Mouse (Mus musculus): ENCODE results near the gene Dner. TPM values are rescaled to one million over a fixed set of nuclear protein-coding genes. Genes with fewer than 3 reads are reported as not detected.

Gene Dner
- polyA plus RNA-seq, 1 experiment from 2014 or later = 1.1 TPM

DNA sequence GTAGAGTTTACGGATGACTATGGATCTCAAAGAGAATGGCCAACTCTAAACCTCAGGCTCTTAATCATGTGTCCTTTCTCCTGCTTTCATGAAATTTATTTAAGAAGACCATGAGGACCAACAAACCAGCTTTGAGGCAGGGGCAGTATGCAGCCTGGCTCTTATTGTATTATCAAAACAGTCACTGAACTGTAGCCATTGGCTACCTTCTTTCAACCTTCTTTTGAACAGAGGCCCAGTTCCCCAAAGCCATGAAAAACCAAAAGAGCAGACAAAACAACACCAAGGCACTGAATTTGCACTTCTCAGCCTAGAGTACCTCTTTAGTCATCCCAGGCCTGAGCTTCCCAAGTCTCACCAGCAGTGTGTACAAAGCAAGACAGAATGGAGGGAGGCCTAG lies 207.5 kb downstream of the Dner start:
- H3K9ac ChIP-seq (ENCODE audit: low read depth, low read length) = no peak overlapping the region
- H3K4me2 ChIP-seq (replicated peaks; ENCODE audit: low read depth, low read length) = no peak overlapping the region
- H3K27me3 ChIP-seq (ENCODE audit: control insufficient read depth, insufficient read depth, low read length) = no peaks in the 10 kb centered on the region
- H3K4me3 ChIP-seq (ENCODE audit: low read length) = no peak overlapping the region
- ATAC-seq (ENCODE audit: low FRiP score, low TSS enrichment) = no peak
- H3K9me3 ChIP-seq (ENCODE audit: control insufficient read depth, low read length) = no peaks in the 10 kb centered on the region
- H3K36me3 ChIP-seq (ENCODE audit: control insufficient read depth, insufficient read depth, low read length) = no peaks in the 10 kb centered on the region
- no peak overlapping the region for H3K27ac ChIP-seq (ENCODE audit: low read depth, low read length)
- H3K4me1 ChIP-seq (ENCODE audit: control insufficient read depth, insufficient read depth, low read length) = no peaks in the 10 kb centered on the region
- WGBS = 93% methylated on average over 1 of the region's 1 CpGs

DNA sequence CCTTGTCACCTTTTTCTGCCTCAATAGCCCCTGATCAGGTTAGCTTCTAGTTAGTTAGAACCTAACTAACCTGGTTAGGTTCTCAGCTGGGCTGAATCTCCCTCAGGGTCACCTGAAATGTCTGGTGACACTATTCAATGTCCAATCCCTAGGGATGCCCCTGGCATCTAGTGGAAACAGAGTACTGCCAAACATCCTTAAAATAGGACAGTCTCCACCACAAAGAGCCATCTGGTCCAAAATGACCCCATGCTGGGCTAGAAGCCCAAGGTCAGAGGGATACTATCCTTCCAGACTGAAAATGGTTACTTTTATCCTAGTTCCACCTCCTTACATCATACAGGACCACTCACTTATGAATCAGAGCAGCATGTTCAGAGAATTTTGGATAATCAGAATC lies 211.0 kb downstream of the Dner start:
- no peaks in the 10 kb centered on the region for H3K9me3 ChIP-seq (ENCODE audit: control insufficient read depth, low read length)
- no peak overlapping the region for H3K9ac ChIP-seq (ENCODE audit: low read depth, low read length)
- no peak overlapping the region for H3K4me2 ChIP-seq (replicated peaks; ENCODE audit: low read depth, low read length)
- no peak for ATAC-seq (ENCODE audit: low FRiP score, low TSS enrichment)
- H3K4me1 ChIP-seq (ENCODE audit: control insufficient read depth, insufficient read depth, low read length) = no peaks in the 10 kb centered on the region
- H3K4me3 ChIP-seq (ENCODE audit: low read length) = no peak overlapping the region
- no peaks in the 10 kb centered on the region for H3K36me3 ChIP-seq (ENCODE audit: control insufficient read depth, insufficient read depth, low read length)
- no peaks in the 10 kb centered on the region for H3K27me3 ChIP-seq (ENCODE audit: control insufficient read depth, insufficient read depth, low read length)
- no peak overlapping the region for H3K27ac ChIP-seq (ENCODE audit: low read depth, low read length)

DNA sequence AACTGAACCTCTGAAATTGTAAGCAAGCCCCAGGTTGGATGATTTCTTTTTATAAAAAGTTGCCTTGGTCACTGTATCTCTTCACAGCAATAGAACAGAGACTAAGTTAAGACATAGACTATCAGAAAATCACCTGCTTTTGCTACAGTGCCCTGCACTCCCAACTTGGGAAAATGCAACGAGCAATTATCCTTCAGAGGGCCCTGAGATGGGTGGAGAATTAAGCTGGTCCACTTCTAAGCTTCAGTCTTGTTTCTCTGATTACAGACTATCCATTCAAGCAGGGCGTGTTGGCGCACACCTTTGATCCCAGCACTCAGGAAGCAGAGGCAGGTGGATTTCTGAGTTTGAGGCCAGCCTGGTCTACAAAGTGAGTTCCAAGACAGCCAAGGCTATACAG lies 211.4 kb downstream of the Dner start:
- 82% methylated on average over 3 of the region's 3 CpGs for WGBS
- ATAC-seq (ENCODE audit: low FRiP score, low TSS enrichment) = no peak
- no peaks in the 10 kb centered on the region for H3K4me1 ChIP-seq (ENCODE audit: control insufficient read depth, insufficient read depth, low read length)
- H3K27me3 ChIP-seq (ENCODE audit: control insufficient read depth, insufficient read depth, low read length) = no peaks in the 10 kb centered on the region
- H3K36me3 ChIP-seq (ENCODE audit: control insufficient read depth, insufficient read depth, low read length) = no peaks in the 10 kb centered on the region
- no peaks in the 10 kb centered on the region for H3K9me3 ChIP-seq (ENCODE audit: control insufficient read depth, low read length)
- no peak overlapping the region for H3K4me3 ChIP-seq (ENCODE audit: low read length)
- no peak overlapping the region for H3K27ac ChIP-seq (ENCODE audit: low read depth, low read length)
- H3K4me2 ChIP-seq (replicated peaks; ENCODE audit: low read depth, low read length) = no peak overlapping the region
- no peak overlapping the region for H3K9ac ChIP-seq (ENCODE audit: low read depth, low read length)

DNA sequence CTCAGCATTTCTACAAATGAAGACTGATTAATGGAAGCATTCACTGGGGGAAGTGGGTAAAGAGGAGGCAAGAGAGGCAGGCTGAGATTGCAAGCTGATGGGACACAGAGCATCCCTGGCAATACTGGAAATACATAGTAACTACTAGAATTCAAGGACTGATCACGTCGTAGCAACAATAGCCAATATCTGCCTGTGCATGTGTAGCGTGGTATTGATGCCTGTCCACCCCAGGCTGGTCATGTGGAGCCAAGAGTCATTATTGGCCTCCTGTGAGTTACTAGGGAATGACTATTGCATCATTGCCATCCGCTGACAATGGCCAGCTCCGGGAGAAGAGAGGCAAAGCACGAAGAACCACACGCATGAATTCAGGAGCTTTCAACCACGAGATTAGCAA lies 216.0 kb downstream of the Dner start:
- Histone ChIP-seq H3K4me3 (ENCODE audit: low read length) (no peak overlapping the region), H3K36me3 (ENCODE audit: control insufficient read depth, insufficient read depth, low read length) (no peaks in the 10 kb centered on the region), H3K9me3 (ENCODE audit: control insufficient read depth, low read length) (no peaks in the 10 kb centered on the region), H3K27ac (ENCODE audit: low read depth, low read length) (no peak overlapping the region), H3K27me3 (ENCODE audit: control insufficient read depth, insufficient read depth, low read length) (no peaks in the 10 kb centered on the region), H3K4me1 (ENCODE audit: control insufficient read depth, insufficient read depth, low read length) (no peaks in the 10 kb centered on the region), H3K9ac (ENCODE audit: low read depth, low read length) (no peak overlapping the region), H3K4me2 (replicated peaks; ENCODE audit: low read depth, low read length) (no peak overlapping the region)
- ATAC-seq (ENCODE audit: low FRiP score, low TSS enrichment) = no peak
- whole genome bisulfite sequencing = 86% methylated on average over 8 of the region's 8 CpGs

DNA sequence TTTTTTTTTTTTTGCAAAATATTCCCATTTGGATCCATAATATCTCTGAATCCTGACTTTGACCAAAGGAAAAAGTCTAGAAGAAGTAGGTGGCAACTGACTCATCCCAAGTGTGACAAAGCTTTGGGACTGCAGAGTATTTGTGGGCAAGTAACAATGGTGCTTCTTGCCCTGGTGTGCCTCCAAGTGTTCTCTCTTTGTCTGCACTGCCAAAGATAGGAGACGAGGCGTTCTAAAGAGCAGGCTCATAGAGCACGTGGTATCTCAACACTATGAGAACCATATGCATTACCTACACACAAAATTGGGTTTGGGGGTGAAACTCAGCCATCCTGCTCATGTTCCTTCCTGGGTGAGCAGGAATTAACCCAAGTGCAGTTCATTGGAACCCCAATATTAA lies 221.7 kb downstream of the Dner start:
- no peaks in the 10 kb centered on the region for H3K9me3 ChIP-seq (ENCODE audit: control insufficient read depth, low read length)
- no peak overlapping the region for H3K9ac ChIP-seq (ENCODE audit: low read depth, low read length)
- 83% methylated on average over 3 of the region's 3 CpGs for WGBS
- no peaks in the 10 kb centered on the region for H3K27me3 ChIP-seq (ENCODE audit: control insufficient read depth, insufficient read depth, low read length)
- H3K36me3 ChIP-seq (ENCODE audit: control insufficient read depth, insufficient read depth, low read length) = no peaks in the 10 kb centered on the region
- no peak overlapping the region for H3K4me2 ChIP-seq (replicated peaks; ENCODE audit: low read depth, low read length)
- no peak for ATAC-seq (ENCODE audit: low FRiP score, low TSS enrichment)
- H3K27ac ChIP-seq (ENCODE audit: low read depth, low read length) = no peak overlapping the region
- no peaks in the 10 kb centered on the region for H3K4me1 ChIP-seq (ENCODE audit: control insufficient read depth, insufficient read depth, low read length)
- no peak overlapping the region for H3K4me3 ChIP-seq (ENCODE audit: low read length)

DNA sequence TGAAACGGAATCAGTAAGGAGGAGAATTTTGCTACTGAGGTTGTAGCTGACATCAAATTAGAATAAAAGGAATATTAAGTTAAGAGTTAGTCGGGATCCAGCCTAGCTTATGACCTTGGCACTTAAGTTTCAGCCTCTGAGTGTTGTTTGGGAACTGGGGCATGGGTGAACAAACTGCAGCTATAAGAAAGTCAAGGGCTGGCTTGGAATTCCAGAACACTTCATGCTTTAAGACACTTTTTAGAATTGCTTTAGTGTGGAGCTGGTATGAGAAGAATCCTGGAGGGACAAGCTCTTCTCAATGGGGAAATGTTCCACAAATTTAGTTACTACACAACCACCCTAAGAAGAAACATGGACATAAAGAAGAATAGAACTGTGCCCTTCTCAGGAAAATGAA lies 223.8 kb downstream of the Dner start:
- Histone ChIP-seq H3K9ac (ENCODE audit: low read depth, low read length) (no peak overlapping the region), H3K4me2 (replicated peaks; ENCODE audit: low read depth, low read length) (no peak overlapping the region), H3K27me3 (ENCODE audit: control insufficient read depth, insufficient read depth, low read length) (no peaks in the 10 kb centered on the region), H3K4me1 (ENCODE audit: control insufficient read depth, insufficient read depth, low read length) (no peaks in the 10 kb centered on the region), H3K36me3 (ENCODE audit: control insufficient read depth, insufficient read depth, low read length) (no peaks in the 10 kb centered on the region), H3K4me3 (ENCODE audit: low read length) (no peak overlapping the region), H3K27ac (ENCODE audit: low read depth, low read length) (no peak overlapping the region), H3K9me3 (ENCODE audit: control insufficient read depth, low read length) (no peaks in the 10 kb centered on the region)
- no peak for ATAC-seq (ENCODE audit: low FRiP score, low TSS enrichment)
- 80% methylated on average over 2 of the region's 2 CpGs for WGBS

DNA sequence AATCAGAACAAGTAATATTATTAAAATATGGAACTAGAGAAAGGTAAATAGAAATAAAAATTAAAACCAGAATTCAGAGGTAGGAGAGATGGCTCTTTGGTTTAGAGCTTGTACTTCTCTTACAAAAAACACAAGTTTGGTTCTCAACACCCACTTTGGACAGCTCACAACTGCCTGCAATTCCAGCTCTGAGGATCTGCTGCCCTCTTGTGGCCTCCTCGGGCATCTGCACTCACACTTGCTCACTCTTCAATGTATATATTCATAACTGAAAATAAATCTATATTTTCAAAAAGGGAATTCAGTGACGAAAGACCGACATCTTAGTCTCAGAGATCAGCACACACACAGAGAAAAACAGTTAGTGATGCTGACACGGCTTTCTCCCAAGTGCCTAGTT lies 225.7 kb downstream of the Dner start:
- Histone ChIP-seq H3K4me1 (ENCODE audit: control insufficient read depth, insufficient read depth, low read length) (no peaks in the 10 kb centered on the region), H3K27me3 (ENCODE audit: control insufficient read depth, insufficient read depth, low read length) (no peaks in the 10 kb centered on the region), H3K4me2 (replicated peaks; ENCODE audit: low read depth, low read length) (no peak overlapping the region), H3K9ac (ENCODE audit: low read depth, low read length) (no peak overlapping the region), H3K9me3 (ENCODE audit: control insufficient read depth, low read length) (no peaks in the 10 kb centered on the region), H3K4me3 (ENCODE audit: low read length) (no peak overlapping the region), H3K27ac (ENCODE audit: low read depth, low read length) (no peak overlapping the region), H3K36me3 (ENCODE audit: control insufficient read depth, insufficient read depth, low read length) (no peaks in the 10 kb centered on the region)
- 69% methylated on average over 4 of the region's 4 CpGs for WGBS
- ATAC-seq (ENCODE audit: low FRiP score, low TSS enrichment) = no peak

DNA sequence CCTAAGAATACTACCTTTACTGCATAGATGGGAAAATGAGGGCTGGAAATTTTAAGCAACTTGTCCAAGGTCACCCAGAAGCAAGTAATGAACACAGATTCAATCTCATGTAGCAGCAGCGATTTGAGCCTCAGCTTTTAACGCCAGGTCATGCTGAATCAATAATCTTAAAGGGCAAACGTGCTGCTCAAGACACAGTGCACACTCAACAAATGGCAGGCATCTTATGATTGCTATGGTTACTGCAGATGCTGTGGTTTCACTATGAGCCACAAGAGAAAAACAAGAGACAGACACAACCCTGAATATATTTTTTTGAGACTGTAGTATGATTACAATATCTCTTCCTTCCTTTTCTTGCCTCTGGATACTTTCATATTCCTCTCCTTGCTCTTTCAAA lies 228.4 kb downstream of the Dner start:
- no peak overlapping the region for H3K9ac ChIP-seq (ENCODE audit: low read depth, low read length)
- ATAC-seq (ENCODE audit: low FRiP score, low TSS enrichment) = no peak

DNA sequence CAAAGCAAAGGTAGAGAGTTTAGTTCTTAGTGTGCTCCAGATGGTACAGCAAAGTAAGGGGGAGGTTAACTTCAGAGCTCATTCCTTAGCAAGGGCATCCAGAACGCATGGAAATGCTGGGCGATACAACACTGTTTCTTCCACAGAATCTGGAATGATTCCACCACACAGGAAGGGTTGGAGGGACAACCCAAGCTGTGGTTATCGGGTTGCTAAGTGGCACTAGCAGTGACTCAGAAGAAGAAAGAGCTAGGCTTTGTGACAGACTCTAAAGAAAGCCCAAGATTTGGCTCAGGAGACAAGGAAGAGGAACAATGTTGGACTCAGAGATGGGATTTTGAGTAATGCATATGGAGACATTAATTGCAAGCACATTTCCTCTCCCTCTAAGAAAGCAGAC lies 231.3 kb downstream of the Dner start:
- H3K4me1 ChIP-seq (ENCODE audit: control insufficient read depth, insufficient read depth, low read length) = no peaks in the 10 kb centered on the region
- WGBS = 87% methylated on average over 3 of the region's 3 CpGs
- no peak overlapping the region for H3K4me2 ChIP-seq (replicated peaks; ENCODE audit: low read depth, low read length)
- no peak overlapping the region for H3K9ac ChIP-seq (ENCODE audit: low read depth, low read length)
- H3K27ac ChIP-seq (ENCODE audit: low read depth, low read length) = no peak overlapping the region
- no peaks in the 10 kb centered on the region for H3K9me3 ChIP-seq (ENCODE audit: control insufficient read depth, low read length)
- no peak for ATAC-seq (ENCODE audit: low FRiP score, low TSS enrichment)
- H3K36me3 ChIP-seq (ENCODE audit: control insufficient read depth, insufficient read depth, low read length) = no peaks in the 10 kb centered on the region
- H3K27me3 ChIP-seq (ENCODE audit: control insufficient read depth, insufficient read depth, low read length) = no peaks in the 10 kb centered on the region
- no peak overlapping the region for H3K4me3 ChIP-seq (ENCODE audit: low read length)

More for the DNA sequence above, 228.4 kb downstream of the Dner start:
- Histone ChIP-seq H3K4me1 (ENCODE audit: control insufficient read depth, insufficient read depth, low read length) (no peaks in the 10 kb centered on the region), H3K4me2 (replicated peaks; ENCODE audit: low read depth, low read length) (no peak overlapping the region), H3K4me3 (ENCODE audit: low read length) (no peak overlapping the region), H3K27me3 (ENCODE audit: control insufficient read depth, insufficient read depth, low read length) (no peaks in the 10 kb centered on the region), H3K27ac (ENCODE audit: low read depth, low read length) (no peak overlapping the region), H3K9me3 (ENCODE audit: control insufficient read depth, low read length) (no peaks in the 10 kb centered on the region), H3K36me3 (ENCODE audit: control insufficient read depth, insufficient read depth, low read length) (no peaks in the 10 kb centered on the region)
- 81% methylated on average over 3 of the region's 3 CpGs for WGBS
